Mouse (Mus musculus) liver, adult (tissue): ENCODE measurements around the gene Pcp2.

Source experiments
- GATA4 ChIP-seq: IDR thresholded peaks from 2 replicates; pipeline ENCODE4 v1.6.1; 2014; ENCODE audit warnings: mild to moderate bottlenecking, low read length; ENCODE audit not compliant: insufficient replicate concordance

Gene Pcp2

DNA sequence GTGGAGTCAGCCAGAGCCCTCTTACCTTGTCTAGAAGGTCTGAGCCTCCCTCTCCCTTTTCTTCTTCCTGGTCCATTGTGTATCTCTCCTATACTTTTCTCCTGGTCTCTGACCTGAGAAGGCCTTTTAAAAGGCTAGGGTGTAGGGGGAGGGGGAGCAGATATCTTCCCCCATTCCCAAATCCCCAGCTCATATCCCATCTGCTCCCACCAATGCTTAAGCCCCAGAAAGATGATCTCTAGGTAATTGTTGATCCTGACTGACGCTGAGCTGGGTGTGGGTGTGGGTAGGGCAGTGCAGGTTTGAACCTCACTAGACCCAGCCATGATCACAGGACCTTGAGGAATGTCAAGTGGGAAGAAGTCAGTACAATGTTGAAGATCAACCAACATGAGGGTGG, at the start of gene Pcp2:
TSS of gene Pcp2 (minus strand) at position 101 of the 400 bp plus-strand sequence.
- TF ChIP-seq GATA4 = no peak

DNA sequence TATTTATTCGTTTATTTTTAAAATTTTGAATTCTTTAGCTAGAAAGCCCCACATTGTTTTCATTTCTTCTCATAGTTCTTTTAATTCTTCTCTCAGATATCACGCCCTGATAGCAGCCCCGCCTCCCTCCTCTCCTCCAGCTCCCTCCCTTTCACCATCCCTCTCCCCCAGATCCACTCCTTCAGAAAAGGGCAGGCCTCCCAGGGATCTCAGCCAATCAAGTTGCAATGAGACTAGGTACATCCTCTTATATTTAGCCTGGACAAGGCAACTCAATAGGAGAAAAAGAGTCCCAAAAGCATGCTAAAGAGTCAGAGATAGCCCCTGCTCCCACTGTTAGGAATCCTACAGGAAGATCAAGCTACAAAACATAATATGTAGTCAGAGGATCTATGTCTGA, 49.3 kb upstream of the Pcp2 start:
- no peak for TF ChIP-seq GATA4

DNA sequence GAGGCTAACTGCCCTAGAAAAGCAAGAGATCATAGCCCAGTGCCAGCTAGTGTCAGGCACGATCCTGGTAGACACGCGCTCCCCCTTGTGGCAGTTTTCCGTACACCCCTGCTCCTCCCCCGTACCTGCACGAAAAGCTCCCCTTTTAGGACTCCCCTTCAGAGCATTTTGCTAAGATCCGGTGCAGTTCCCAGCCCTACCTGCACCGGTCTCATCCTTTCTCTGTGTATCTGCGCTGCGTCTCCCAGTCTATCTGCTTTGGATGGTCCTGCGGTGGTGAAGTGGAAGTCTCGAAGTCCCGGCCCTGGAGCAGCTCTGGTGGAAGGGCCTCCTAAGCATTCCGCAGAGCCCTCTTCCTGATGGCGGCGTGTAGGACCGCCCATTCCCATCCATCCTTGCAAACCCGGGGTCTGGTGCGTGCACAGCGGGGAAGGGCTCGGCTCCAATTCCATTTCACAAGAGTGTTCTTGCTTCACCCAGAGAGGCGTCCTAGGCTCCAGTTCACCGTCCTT, 46.7 kb upstream of the Pcp2 start, which contains the start of gene Fcor:
TSS of gene Fcor (minus strand) at position 383 of the 512 bp plus-strand sequence.
- TF ChIP-seq GATA4 = 0 out of 2 replicates have a peak, but pooled peaks have one; percentile 6

DNA sequence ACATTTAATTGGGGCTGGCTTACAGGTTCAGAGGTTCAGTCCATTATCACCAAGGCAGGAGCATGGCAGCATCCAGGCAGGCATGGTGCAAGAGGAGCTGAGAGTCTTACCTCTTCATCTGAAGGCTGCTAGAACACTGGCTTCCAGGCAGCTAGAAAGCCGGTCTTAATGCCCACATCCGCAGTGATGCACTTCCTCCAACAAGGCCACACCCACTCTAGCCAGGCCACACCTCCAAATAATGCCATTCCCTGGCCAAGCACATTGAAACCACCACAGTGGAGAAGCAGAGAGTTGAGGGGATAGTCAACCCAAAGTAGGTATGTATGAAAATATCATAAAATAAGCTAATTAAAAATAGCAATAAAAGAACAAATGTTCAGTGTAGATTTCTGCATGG, 45.0 kb upstream of the Pcp2 start:
- TF ChIP-seq GATA4 = no peak

DNA sequence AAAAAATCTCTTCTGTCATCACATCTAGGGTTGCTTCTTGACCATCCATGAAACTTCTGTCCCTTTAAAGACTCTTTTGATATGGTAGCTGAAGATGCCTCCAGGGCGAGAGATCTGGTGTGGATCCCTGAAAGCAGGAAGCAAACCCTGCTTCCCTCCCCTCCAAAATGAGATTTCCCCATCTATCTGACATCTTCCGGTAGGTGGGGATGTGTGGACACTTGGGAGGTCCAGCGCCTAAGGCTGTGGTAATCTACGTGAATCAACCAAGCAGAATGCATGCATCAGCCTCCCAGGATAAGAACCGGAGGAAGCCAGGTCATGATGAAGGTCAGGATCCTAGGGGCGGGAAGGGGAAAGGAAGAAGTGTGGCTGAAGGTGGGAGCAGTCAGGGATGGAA, 40.2 kb upstream of the Pcp2 start, which contains the start of gene Mcemp1:
TSS of gene Mcemp1 (plus strand) at position 248 of the 400 bp plus-strand sequence.
- TF ChIP-seq GATA4 = no peak

DNA sequence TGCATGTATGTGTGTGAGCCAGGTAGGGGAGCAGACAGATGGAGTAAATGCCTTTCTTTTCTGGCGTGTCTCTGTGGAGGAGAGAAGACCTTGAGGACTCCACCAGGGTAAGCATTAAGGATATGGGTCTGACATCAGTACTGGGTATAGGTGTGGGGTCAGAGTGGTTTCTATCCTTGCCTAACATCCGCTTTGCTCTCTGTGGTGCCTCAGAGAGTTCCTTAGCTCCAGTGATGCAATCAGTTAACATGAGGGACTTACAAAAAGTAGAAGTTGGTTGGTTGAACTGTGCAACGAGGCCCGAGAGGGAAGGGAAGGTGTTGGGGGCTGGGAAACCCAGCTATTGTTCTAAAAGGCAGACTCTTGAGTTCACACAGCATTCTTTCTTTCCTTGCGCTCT, 39.1 kb upstream of the Pcp2 start:
- TF ChIP-seq GATA4 = no peak

DNA sequence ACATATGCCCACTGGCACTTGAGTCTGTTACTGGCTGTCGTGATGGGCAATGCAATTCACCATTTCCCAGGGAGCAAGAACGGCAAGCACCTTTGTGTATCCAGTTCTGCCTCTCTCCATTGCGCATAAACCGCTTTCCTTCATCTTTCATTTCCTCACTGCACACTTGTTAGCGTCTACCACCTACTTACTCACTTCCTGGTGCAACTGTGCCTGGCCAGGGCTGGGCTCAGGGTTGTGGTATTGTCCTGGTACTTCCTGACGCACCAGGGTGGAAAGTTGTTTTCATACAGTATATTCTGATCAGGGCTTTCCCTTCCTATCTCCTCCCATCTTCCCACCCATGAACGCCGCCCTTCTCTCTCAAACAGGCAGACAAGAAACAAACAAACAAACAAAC, 35.5 kb upstream of the Pcp2 start:
- TF ChIP-seq GATA4 = no peak

DNA sequence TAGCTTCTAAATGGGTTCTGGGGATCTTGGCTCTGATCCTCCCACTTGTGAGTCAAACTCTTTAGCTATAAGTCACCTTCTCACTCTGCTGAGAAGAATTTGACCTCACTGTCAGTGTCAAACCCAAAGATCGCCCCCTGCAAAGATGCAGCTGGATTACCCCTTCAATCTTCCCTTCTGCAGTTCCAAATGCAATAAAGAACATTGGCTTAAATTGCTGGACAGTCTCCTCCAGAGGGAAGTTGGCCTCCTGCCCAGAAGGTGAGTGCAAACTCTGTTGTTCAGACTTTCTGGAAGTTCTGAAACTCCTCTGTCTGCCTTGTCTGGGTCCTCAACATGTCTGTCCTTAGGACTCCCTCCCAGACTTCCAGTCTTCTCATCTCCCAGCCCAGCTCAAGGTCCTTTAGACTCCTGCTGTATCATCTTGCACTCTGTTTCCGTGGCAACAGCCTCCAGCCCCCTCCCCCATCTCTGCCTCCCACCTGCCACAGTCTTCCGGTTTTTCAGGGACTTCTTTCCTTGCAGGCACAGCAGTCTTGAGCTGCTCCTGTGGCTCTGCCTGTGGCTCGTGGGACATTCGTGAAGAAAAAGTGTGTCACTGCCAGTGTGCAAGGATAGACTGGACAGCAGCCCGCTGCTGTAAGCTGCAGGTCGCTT, 31.5 kb upstream of the Pcp2 start:
- TF ChIP-seq GATA4 = no peak

DNA sequence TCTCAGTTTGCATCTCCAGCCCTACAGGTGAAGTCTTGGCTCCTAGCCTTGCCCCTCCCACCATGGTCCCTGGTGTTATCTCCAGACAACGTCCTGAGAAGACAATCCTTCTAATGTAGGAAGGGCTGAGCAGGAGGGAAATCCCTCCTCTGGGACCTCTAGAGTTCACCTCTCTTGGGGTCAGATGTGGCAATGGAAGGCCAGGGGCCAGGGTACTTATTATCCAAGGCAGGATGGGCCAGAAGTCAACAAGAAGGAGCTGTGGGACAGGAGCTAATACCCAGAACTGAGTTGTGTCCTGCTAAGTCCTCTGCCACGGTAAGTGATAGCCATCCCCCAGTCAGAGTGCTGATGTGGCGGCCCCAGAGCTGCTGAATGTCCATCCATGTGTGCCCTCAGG, 30.2 kb upstream of the Pcp2 start, which contains the start of gene Retn:
TSS of gene Retn (plus strand) at position 245 of the 400 bp plus-strand sequence.
- no peak for TF ChIP-seq GATA4

DNA sequence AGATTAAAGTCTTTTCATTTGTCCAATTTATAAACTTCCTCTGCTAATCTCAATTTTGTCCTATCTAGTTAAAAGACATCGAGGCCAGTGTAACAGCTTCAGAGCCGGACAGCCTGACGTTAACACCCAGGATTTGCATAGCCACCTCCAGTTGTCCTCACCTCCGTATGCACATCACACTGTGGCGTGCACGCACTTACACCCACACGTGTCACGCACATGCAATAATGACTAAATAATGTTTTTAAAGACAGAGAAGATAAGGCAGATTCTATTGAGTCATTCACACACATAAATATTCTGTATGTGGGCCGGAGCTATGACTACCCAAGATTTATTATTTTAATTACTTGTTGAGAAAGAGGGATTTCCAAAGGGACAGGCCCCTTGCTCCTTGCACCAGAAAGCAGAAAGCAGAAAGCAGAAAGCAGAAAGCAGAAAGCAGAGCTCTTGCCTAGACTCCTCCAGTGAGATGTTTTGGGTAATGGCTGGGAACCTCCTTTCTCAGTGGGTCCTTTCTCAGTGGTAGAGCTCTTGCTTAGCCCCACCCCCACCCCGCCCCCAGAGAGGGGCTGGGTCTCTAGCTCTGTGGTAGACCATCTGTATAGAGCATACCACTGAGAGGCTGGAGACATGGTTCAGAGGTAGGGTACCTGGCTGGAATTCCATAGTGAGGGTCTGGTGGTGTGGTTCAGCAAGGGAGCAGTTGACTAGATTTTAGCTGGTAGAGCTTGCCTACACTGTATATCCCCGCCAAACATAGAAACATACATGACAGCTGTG, 29.6 kb upstream of the Pcp2 start:
- no peak for TF ChIP-seq GATA4

DNA sequence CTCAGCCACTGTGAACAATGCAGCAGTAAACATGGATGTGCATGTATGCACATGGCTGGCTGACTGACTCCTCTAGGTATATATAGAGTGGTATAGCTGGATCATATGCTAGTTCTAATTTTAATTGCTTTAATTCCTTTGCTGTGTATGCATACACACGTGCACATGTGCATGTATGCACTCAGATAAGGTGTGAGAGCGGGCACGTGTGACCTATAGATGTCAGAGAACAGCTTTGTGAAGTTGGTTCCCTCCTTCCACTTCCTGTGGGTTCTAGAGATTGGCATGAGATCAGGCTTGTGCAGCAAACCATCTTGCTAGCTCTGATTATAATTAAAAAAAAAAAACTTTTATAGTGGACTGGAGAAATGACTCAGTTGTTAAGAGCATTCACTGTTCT, 27.5 kb upstream of the Pcp2 start:
- TF ChIP-seq GATA4 = no peak

DNA sequence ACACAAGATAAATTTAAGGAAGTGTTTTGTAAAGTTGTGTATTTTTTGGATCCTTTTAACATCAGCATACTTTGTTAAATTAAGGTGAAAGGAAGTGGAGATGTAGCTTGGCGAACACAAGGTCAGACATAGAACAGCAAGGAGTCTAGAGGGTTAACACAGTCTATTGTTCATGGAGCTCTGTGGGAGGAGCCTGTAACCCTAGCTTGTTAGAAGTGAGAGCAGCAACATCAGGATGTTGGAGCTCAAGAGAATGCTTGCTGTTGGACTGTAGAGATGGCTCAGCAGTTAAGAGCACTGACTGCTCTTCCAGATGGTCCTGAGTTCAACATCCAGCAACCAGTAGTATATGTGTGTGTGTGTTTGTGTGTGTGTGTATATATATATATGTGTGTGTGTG, 23.6 kb upstream of the Pcp2 start:
- TF ChIP-seq GATA4 = no peak

DNA sequence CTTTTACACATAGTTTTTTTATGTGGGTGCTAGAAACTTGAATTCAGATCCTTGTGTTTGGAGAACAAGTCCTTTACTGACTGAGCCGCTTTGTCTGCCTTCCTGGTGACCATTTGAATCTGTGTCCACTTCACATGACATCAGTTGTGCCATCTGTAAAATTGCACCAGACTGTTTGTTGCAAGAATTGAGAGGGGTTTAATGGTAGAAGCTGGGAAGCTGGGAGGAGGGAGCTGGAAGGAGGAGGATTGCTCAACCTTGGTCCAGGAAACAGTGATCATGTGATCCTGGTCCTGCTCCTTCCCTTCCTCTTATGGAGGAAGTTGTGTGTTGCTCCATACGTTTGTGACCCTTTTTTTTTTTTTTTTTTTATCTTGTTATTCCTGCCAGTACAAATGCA, 22.9 kb upstream of the Pcp2 start:
- no peak for TF ChIP-seq GATA4

DNA sequence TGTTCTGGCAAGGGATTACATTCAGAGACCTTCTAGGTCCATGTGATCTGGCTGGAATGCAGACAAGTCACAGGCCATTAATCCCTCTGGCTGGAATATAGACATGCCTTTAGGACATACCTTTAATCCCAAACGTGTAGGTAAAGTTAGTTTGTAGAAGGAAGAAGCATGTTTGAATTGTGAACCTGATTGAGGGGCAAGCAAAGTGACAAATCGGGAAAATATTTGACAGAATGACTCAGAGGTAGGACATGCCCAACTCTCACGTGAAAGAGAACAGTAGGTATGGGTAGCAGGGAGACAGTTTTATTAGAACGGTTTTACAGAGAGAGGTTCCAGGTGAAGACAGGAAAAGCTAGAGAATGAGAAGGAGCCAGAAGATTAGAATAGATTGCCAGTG, 22.2 kb upstream of the Pcp2 start:
- TF ChIP-seq GATA4 = no peak

DNA sequence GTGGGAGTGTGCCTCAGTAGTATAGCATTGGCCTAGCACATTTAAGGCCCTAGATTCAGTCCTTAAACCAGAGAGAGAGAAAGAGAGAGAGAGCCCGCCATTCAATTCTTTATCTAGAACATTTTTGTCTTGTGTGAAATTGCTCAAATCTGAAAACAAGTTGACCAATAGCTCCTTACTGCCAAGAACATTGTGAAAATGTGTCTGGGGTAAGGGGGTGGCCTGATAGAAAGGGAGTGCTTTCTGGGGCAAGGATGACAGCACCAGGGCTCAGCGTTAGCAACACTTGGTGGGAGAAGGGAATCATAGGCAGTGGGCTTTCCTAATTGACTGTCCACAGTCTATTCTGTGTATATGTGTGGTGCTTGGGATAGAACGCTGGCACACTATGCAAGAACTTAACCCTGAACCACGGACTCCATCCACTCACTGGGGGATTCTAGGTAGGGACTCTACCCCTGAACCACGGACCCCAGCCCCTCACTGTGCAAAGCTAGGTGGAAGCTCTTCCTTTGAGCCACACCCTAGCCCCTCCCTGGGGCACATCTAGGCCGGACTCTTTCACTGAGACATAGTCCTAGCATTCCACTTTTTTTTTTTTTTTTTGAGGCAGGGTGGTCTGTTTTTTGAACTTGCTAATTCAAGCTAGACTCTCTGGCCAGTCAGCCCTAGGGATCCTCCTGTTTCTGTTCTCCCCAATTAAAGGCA, 21.6 kb upstream of the Pcp2 start:
- no peak for TF ChIP-seq GATA4
